ENCODE assay signal across 8 mouse cellular contexts in the genomic region with DNA sequence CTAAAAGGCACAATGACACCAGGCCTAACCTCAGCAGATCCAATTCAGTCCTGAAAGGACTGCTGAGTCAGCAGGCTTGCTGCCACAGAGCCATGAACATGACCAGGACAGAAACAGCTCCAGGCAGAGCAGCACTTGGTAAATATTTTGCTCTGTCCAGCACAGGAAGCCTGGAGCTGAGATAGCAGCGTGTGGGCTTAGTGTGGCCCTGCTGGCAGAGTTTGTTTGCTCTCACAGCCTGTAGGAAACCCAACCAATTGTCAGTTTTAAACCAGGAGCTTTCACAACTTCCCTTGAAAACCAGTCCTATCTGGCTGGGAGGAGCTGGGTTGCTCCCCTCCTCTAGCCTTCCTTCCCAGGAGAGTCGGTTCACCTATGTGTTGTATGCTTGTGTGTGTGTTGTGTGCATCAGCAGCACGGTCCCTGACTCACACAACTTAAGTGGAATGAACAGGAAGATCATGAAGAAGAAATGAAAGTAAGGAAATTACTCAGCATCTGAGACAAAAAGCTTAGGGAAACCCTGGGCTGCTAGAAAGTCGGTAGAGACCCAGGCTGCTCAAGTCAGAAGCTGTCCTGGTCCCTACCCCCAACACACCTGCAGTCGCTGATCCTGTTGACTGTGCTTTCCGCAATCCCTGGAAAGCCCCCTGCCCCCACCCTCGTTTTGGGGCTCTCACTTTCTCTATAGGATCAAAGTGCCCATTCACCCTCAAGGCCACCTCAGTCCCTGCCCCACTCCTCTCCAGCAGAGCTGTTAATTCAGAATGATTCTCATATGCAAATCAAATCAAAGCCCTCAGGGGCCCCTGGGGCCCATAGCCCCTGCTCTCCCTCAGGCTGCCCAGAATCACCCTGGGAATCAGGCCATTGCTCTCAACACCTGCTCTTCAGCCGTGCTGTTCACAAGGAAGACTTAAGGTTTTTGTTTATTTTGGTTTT. TPM values are rescaled to one million over a fixed set of nuclear protein-coding genes. Genes with fewer than 3 reads are reported as not detected.
DNase-seq lines count a peak whose midpoint lies in the region; ATAC-seq lines count a peak whose summit lies in the region.

No protein-coding gene starts in this region.

- no peaks in the 10 kb centered on the region for H3K9me3 ChIP-seq in heart, embryonic 13.5 days
- H3K9me3 ChIP-seq in megakaryocyte, embryonic 14.5 days, result 0 out of 2 replicates have a peak, but pooled peaks cover 3% of the 10 kb centered on the region

- no peak overlapping the region for H3K4me3 ChIP-seq in heart, embryonic 13.5 days
- peak overlapping the region; percentile 88 for H3K4me3 ChIP-seq in megakaryocyte, embryonic 14.5 days (replicated peaks)

- no peaks in the 10 kb centered on the region for H3K36me3 ChIP-seq in heart, embryonic 13.5 days
- peaks cover 5% of the 10 kb centered on the region for H3K36me3 ChIP-seq in megakaryocyte, embryonic 14.5 days (replicated peaks; ENCODE audit: low read length)

- peak overlapping the region; percentile 25 for H3K4me2 ChIP-seq in heart, embryonic 13.5 days

- no peaks in the 10 kb centered on the region for H3K27me3 ChIP-seq in heart, embryonic 13.5 days (replicated peaks)
- H3K27me3 ChIP-seq in megakaryocyte, embryonic 14.5 days (replicated peaks), result no peaks in the 10 kb centered on the region

- intact Hi-C loops in left cerebral cortex, postnatal 4 days (cut with DNase I), result no loop called here

- H3K4me1 ChIP-seq in heart, embryonic 13.5 days, result peaks cover 14% of the 10 kb centered on the region
- H3K4me1 ChIP-seq in megakaryocyte, embryonic 14.5 days, result peaks cover 87% of the 10 kb centered on the region

- WGBS in heart, embryonic 13.5 days, result 4% methylated on average over 8 of the region's 8 CpGs

- peak overlapping the region; percentile 34 for H3K9ac ChIP-seq in heart, embryonic 13.5 days

- peak; percentile 14 for DNase-seq in left cerebral cortex, postnatal 4 days
- no peak for DNase-seq in left cerebral cortex, adult 11 months (ENCODE audit: low spot score)
- peak; percentile 47 for DNase-seq in brain, adult 2 months (ENCODE audit: low read depth, low spot score)
- DNase-seq in kidney, postnatal 10 days, result peak; percentile 48
- DNase-seq in left cerebral cortex, adult 8-10 months (ENCODE audit: low spot score in 2 of 2), result no peak
- no peak for DNase-seq in urinary bladder, postnatal 10 days (ENCODE audit: low spot score)

- peak; percentile 70; the same call in 1 of the 2 replicates for ATAC-seq in heart, embryonic 13.5 days (ENCODE audit: extremely low read depth, insufficient number of reproducible peaks, low FRiP score, low TSS enrichment)

- peak overlapping the region; percentile 79 for H3K27ac ChIP-seq in heart, embryonic 13.5 days (replicated peaks)

RNA-seq across cellular contexts. Expression of gene Eloa, which starts 9.7 kb away (rescaled TPM):
- 10 to 100 TPM; 34.9 to 36.1 TPM for total RNA-seq in left cerebral cortex, postnatal 4 days (2021)
- 28.5 and 29.4 TPM in 2 replicates for polyA plus RNA-seq in heart, embryonic 13.5 days (2015; fragmentation: Nextera tagmentation; extraction: Ambion mirVana)
- polyA plus RNA-seq in megakaryocyte, embryonic 14.5 days (2012; ENCODE audit: insufficient read depth, low replicate concordance), result 3.7 and 4.5 TPM in 2 replicates
- total RNA-seq in left cerebral cortex, adult 8-10 months (2022), result 10 to 100 TPM; 28.3 to 29.0 (median 28.6) TPM

RNA-seq across cellular contexts. Expression of gene Rpl11, which starts 22.0 kb away (rescaled TPM):
- total RNA-seq in left cerebral cortex, postnatal 4 days (2021), result 100 to 1,000 TPM; 347 to 361 TPM
- polyA plus RNA-seq in heart, embryonic 13.5 days (2015; fragmentation: Nextera tagmentation; extraction: Ambion mirVana), result 270 and 324 TPM in 2 replicates
- polyA plus RNA-seq in megakaryocyte, embryonic 14.5 days (2012; ENCODE audit: insufficient read depth, low replicate concordance), result 414 and 1,524 TPM in 2 replicates
- total RNA-seq in left cerebral cortex, adult 8-10 months (2022), result 100 to 1,000 TPM; 194 to 341 (median 271) TPM

RNA-seq across cellular contexts. Expression of gene Pithd1, which starts 44.2 kb away (rescaled TPM):
- total RNA-seq in left cerebral cortex, postnatal 4 days (2021), result 10 to 100 TPM; 31.0 to 38.1 TPM
- 39.2 and 42.0 TPM in 2 replicates for polyA plus RNA-seq in heart, embryonic 13.5 days (2015; fragmentation: Nextera tagmentation; extraction: Ambion mirVana)
- polyA plus RNA-seq in megakaryocyte, embryonic 14.5 days (2012; ENCODE audit: insufficient read depth, low replicate concordance), result 41.3 and 62.6 TPM in 2 replicates
- 10 to 100 TPM; 82.0 to 99.8 (median 91.3) TPM for total RNA-seq in left cerebral cortex, adult 8-10 months (2022)

RNA-seq across cellular contexts. Expression of gene Lypla2, which starts 58.8 kb away (rescaled TPM):
- 100 to 1,000 TPM; 110 to 122 TPM for total RNA-seq in left cerebral cortex, postnatal 4 days (2021)
- 65.5 and 75.4 TPM in 2 replicates for polyA plus RNA-seq in heart, embryonic 13.5 days (2015; fragmentation: Nextera tagmentation; extraction: Ambion mirVana)
- 295 and 453 TPM in 2 replicates for polyA plus RNA-seq in megakaryocyte, embryonic 14.5 days (2012; ENCODE audit: insufficient read depth, low replicate concordance)
- 10 to 100 TPM; 77.5 to 92.7 (median 82.3) TPM for total RNA-seq in left cerebral cortex, adult 8-10 months (2022)

Comparison
In these comparisons a context has a peak if more than half of its experiments do, and no peak if none do; other contexts are left out.
1. DNase-seq: peak in left cerebral cortex, postnatal 4 days (single experiment), brain, adult 2 months (single experiment) and kidney, postnatal 10 days (single experiment); none in left cerebral cortex, adult 11 months (single experiment), left cerebral cortex, adult 8-10 months (0 of 2) and urinary bladder, postnatal 10 days (single experiment).